Mouse (Mus musculus) embryonic facial prominence, embryonic 14.5 days (tissue): ENCODE measurements around the gene Dchs1. TPM values are rescaled to one million over a fixed set of nuclear protein-coding genes. Genes with fewer than 3 reads are reported as not detected.

ENCODE experiments used
- ATAC-seq: fragments of 200-750 bp; cut with Nextera tagmentation; 2 replicates; pipeline ENCODE4 v1.8.0; 2017; ENCODE audit warnings: low read depth, moderate number of reproducible peaks, moderate TSS enrichment
- DNase-seq: peaks from one replicate; pipeline ENCODE4 v3.0.0-alpha.2; 2015; ENCODE audit warnings: low spot score
- H3K27ac ChIP-seq: fragments of 300-500 bp; sonication (generic); replicated peaks from 2 replicates; pipeline ENCODE4 v1.5.1; 2014; ENCODE audit warnings: low read depth, mild to moderate bottlenecking, low read length, moderate library complexity
- H3K27me3 ChIP-seq: fragments of 300-500 bp; sonication (generic); replicated peaks from 2 replicates; pipeline ENCODE4 v1.6.1; 2014; ENCODE audit warnings: low read length; ENCODE audit not compliant: control insufficient read depth, insufficient read depth
- H3K36me3 ChIP-seq: fragments of 300-500 bp; sonication (generic); 2 replicates; pipeline ENCODE4 v1.6.1; 2014; ENCODE audit warnings: low read length, mixed read lengths; ENCODE audit not compliant: control insufficient read depth, insufficient read depth
- H3K4me1 ChIP-seq: fragments of 300-500 bp; sonication (generic); 2 replicates; pipeline ENCODE4 v1.6.1; 2014; ENCODE audit warnings: antibody characterized with exemption, low read length; ENCODE audit not compliant: control insufficient read depth, insufficient read depth
- H3K4me2 ChIP-seq: fragments of 300-500 bp; sonication (generic); 2 replicates; pipeline ENCODE4 v1.6.1; 2014; ENCODE audit warnings: low read depth, mild to moderate bottlenecking, low read length, moderate library complexity, mixed read lengths
- H3K4me3 ChIP-seq: fragments of 300-500 bp; sonication (generic); 2 replicates; pipeline ENCODE4 v1.5.1; 2014; ENCODE audit warnings: low read depth, mild to moderate bottlenecking, low read length
- H3K9ac ChIP-seq: fragments of 300-500 bp; sonication (generic); 2 replicates; pipeline ENCODE4 v1.6.1; 2014; ENCODE audit warnings: low read depth, mild to moderate bottlenecking, low read length, moderate library complexity, mixed read lengths
- H3K9me3 ChIP-seq: fragments of 300-500 bp; sonication (generic); 2 replicates; pipeline ENCODE4 v1.6.1; 2016; ENCODE audit warnings: low read length; ENCODE audit not compliant: control insufficient read depth
- WGBS: fragments of 180-500 bp; shearing (Covaris S2); extraction: QIAGEN DNeasy Blood & Tissue Kit; methylation state at CpG from one replicate; pipeline ENCODE4 v1.1.7; 2014; 5-methylcytosine and 5-hydroxymethylcytosine counted together
- polyA plus RNA-seq: library from polyadenylated mRNA; unstranded; fragments of >200 nt; fragmentation: Nextera tagmentation; extraction: Ambion mirVana; gene quantifications from 2 replicates; pipeline ENCODE4 v1.2.1, GENCODE M21; 2014

Dchs1 gene
- polyA plus RNA-seq, 1 experiment from 2014 or later, result 21.2 TPM

GRCm38 (mm10) chr7:105795759-105796366 is 8.4 kb upstream of the Dchs1 start:
- Histone ChIP-seq H3K27me3 (no peaks in the 10 kb centered on the region), H3K9ac (no peak overlapping the region), H3K27ac (no peak overlapping the region), H3K4me2 (no peak overlapping the region), H3K36me3 (no peaks in the 10 kb centered on the region), H3K4me1 (no peaks in the 10 kb centered on the region), H3K4me3 (no peak overlapping the region), H3K9me3 (no peaks in the 10 kb centered on the region)
- DNase-seq (no peak), ATAC-seq (no peak)
- 24% methylated on average over 7 of the region's 7 CpGs for WGBS

DNA sequence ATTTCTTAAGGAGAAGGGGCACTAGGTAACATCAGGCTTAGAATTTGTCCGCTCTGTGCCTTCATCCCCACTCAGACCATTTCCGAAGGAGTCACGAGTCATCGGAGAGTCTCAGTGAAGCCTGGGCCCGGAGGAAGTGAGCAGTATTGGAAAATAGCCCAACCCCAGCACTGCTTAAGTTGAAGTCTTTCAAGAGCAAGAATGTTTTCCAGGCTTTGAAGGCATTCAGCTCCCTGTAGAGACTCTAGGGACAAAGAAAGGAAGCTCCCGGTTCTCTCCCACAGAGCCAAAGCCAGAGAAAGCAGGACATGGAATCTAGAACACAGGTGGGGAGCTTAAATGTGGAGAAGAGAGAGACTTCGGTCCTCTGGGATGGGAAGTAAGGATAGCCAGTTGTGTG is 6.2 kb upstream of the Dchs1 start:
- Histone ChIP-seq H3K4me3 (no peak overlapping the region), H3K9me3 (no peaks in the 10 kb centered on the region), H3K4me1 (no peaks in the 10 kb centered on the region), H3K9ac (no peak overlapping the region), H3K27ac (no peak overlapping the region), H3K4me2 (no peak overlapping the region), H3K27me3 (no peaks in the 10 kb centered on the region), H3K36me3 (no peaks in the 10 kb centered on the region)
- DNase-seq (no peak), ATAC-seq (no peak)
- WGBS, result 68% methylated on average over 7 of the region's 7 CpGs

DNA sequence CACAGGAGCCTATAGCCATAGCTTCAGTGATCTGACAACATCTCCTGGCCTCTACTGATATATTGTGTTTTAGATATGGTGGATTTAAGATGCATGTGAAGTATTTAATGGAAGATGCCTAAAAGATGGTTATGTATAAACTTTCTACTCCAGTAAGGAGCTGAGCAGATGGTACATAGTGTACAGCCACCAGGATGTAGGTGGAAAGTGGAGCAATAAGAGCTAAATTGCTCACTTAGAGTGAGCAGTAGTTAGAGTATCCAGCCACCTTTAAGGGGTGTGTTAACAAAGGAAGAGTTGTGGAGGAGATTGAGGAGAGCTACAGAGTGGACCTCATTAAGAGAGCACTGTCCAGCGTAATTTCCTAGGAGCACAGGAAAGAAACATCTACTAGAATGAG is 3.7 kb upstream of the Dchs1 start:
- Histone ChIP-seq H3K4me1 (peaks cover 8% of the 10 kb centered on the region), H3K9me3 (no peaks in the 10 kb centered on the region), H3K36me3 (peaks cover 2% of the 10 kb centered on the region; the same call in 1 of the 2 replicates), H3K27ac (no peak overlapping the region), H3K9ac (no peak overlapping the region), H3K4me3 (no peak overlapping the region), H3K27me3 (no peaks in the 10 kb centered on the region), H3K4me2 (no peak overlapping the region)
- 79% methylated on average over 1 of the region's 1 CpGs for WGBS
- no peak for DNase-seq
- no peak for ATAC-seq

- no peaks in the 10 kb centered on the region for H3K9me3 ChIP-seq
- peak overlapping the region; percentile 77 for H3K4me2 ChIP-seq
- peak overlapping the region; percentile 94 for H3K27ac ChIP-seq
- peaks cover 20% of the 10 kb centered on the region for H3K36me3 ChIP-seq
- peak overlapping the region; percentile 97 for H3K4me3 ChIP-seq
- no peaks in the 10 kb centered on the region for H3K27me3 ChIP-seq
- ATAC-seq, result peak; percentile 58
- DNase-seq, result no peak
- 3% methylated on average over 19 of the region's 20 CpGs for WGBS
- peaks cover 34% of the 10 kb centered on the region for H3K4me1 ChIP-seq
- peak overlapping the region; percentile 99 for H3K9ac ChIP-seq
Observed at GRCm38 (mm10) chr7:105786506-105787284, 759 bp downstream of the Dchs1 start.

DNA sequence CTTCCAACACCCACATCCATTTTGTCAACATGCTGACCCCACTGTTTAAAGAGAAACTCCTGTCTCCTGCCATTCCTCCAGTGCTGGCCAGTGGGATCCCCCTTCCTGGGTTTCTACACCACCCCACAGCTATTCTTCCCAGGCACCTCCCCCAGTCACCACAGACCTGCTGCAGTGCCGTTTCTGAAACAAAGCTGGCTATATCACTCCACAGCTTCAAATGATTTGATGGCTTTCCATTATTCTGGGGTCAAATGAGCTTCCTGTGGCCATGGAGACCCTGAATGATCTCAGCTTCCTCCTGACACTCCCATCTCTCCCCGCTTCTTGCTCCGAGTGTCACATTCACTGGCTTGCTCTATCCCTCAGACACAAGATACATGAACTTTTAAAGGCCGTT is 2.9 kb downstream of the Dchs1 start:
- ATAC-seq, result no peak
- Histone ChIP-seq H3K4me3 (peak overlapping the region; percentile 4; the same call in 1 of the 2 replicates), H3K4me1 (peaks cover 38% of the 10 kb centered on the region)

DNA sequence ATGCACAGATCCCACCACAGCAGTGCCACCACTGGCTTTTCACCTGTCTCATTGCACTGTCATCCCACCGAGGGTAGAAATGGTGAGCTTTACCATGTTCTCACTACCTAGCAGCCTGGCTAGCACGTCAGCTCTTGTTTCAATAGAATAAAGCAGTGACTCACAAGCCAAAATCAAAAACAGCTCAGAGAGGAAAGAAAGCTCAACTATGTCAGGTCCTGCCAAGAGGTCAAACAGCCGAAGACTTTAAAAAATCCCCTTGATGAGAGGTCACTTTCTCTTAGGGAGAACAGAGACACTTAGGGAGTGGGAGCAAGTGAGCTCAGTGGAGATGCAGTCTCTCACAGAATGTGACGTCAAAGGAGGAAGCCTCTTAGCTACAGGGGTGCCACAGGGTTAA is 3.6 kb downstream of the Dchs1 start:
- no peak overlapping the region for H3K27ac ChIP-seq
- no peaks in the 10 kb centered on the region for H3K9me3 ChIP-seq
- peak overlapping the region; percentile 77; the same call in 1 of the 2 replicates for H3K4me2 ChIP-seq
- DNase-seq (no peak), ATAC-seq (no peak)
- no peak overlapping the region for H3K9ac ChIP-seq
- peaks cover 45% of the 10 kb centered on the region for H3K4me1 ChIP-seq
- 27% methylated on average over 4 of the region's 4 CpGs for WGBS
- H3K4me3 ChIP-seq, result no peak overlapping the region
- peaks cover 39% of the 10 kb centered on the region for H3K36me3 ChIP-seq
- H3K27me3 ChIP-seq, result no peaks in the 10 kb centered on the region

More for the DNA sequence above, 2.9 kb downstream of the Dchs1 start:
- Histone ChIP-seq H3K27ac (no peak overlapping the region), H3K9me3 (no peaks in the 10 kb centered on the region), H3K4me2 (peak overlapping the region; percentile 77), H3K9ac (peak overlapping the region; percentile 37; the same call in 1 of the 2 replicates), H3K27me3 (no peaks in the 10 kb centered on the region), H3K36me3 (peaks cover 39% of the 10 kb centered on the region)
- 18% methylated on average over 4 of the region's 4 CpGs for WGBS
- DNase-seq, result no peak

- ATAC-seq (peak; percentile 92), DNase-seq (peak; percentile 91)
- H3K9me3 ChIP-seq, result no peaks in the 10 kb centered on the region
- H3K9ac ChIP-seq, result peak overlapping the region; percentile 51; the same call in 1 of the 2 replicates
- H3K4me3 ChIP-seq, result peak overlapping the region; percentile 35
- peaks cover 30% of the 10 kb centered on the region for H3K36me3 ChIP-seq
- WGBS, result 13% methylated on average over 4 of the region's 4 CpGs
- peaks cover 32% of the 10 kb centered on the region for H3K4me1 ChIP-seq
- no peaks in the 10 kb centered on the region for H3K27me3 ChIP-seq
- H3K4me2 ChIP-seq, result peak overlapping the region; percentile 62
- H3K27ac ChIP-seq, result peak overlapping the region; percentile 95
Observed at GRCm38 (mm10) chr7:105778553-105779265, 8.7 kb downstream of the Dchs1 start.

DNA sequence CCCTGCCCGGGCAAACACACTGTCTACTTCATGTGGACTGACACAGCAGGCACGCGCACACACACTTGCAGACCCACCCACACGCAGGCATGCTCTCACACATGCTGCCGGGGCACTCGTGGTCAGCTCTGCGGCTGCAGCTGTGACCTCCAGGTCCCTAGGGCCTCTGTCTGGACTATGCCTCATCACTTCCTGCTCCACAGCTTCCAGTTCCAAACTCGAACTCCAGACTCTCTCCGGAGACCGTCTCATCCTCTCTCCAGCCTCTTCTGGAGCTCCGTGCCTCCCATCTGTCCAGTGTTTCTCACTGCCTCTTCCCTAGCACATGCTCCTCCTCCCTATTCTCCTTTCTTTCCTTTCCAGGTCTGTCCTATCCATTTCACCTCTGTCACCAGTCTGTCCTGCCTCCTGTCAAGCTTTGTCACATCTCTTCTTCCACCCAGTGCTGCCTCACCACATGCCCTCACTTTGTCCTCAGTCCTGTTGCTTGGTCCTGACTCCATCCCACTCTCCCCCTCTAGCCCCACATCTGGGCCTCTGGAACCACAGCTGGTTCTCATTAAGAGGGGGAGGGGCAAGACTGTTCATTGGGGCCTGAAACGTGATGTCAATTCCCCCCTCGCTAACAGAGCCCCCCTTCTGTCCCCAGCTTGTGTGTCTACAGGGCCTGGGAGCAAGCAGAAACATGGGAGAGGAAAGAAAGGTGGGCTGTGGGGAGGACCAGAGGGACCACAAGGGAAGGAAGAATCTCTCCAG is 9.5 kb downstream of the Dchs1 start:
- ATAC-seq (peak; percentile 88), DNase-seq (peak; percentile 91)
- Histone ChIP-seq H3K27me3 (no peaks in the 10 kb centered on the region), H3K4me1 (peaks cover 30% of the 10 kb centered on the region), H3K9me3 (no peaks in the 10 kb centered on the region), H3K4me2 (peak overlapping the region; percentile 62), H3K9ac (peak overlapping the region; percentile 51), H3K36me3 (peaks cover 31% of the 10 kb centered on the region), H3K27ac (peak overlapping the region; percentile 95), H3K4me3 (peak overlapping the region; percentile 35)
- 14% methylated on average over 13 of the region's 13 CpGs for WGBS
